Mouse (Mus musculus): ENCODE data around the gene Zfp69.

Zfp69 gene

DNA sequence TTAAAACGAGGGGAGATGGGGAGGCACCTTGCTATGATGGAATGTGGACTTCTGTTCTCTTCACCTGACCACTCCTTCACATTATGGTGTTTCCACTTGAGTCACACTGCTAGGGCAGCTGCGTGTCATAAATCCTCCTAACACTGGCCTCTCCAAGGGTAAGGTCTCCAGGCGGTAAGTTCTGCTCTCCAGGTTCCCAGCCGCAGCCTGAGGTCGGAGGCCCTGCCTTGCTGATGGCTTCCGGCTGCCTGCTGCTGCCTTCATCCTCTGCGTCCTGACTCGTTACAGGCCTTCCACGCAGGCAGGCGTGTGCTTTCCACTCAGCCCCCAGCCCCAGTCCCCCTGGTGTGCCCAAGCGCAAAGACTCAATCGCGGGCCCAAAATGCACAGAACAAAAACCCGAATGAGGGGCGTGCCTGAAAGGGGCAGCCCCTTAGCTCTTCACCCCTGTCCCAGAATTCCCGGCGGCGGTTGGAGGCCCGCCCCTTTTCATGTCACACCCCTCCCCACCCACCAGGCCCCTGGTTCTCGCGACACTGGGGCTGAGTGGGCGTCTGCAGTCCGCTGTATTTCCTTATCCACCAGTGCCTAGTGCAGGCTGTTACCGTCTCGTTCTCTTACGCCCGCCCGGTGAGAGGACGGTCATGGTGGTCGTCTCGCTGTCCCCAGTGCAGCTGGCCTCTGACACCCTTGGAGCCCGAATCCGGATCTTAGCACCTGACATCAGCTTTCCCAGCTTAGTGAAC is 26.8 kb downstream of the Zfp69 start, which contains the start of gene Exo5:
Gene Exo5, minus strand, starts transcription at position 464 of the 746 bp plus-strand sequence.
- DNase-seq (ENCODE audit: low spot score): peak; percentile 84

GRCm38 (mm10) chr4:120921461-120921860 is 30.0 kb downstream of the Zfp69 start:
- DNase-seq (ENCODE audit: low spot score): no peak

- no peak for DNase-seq (ENCODE audit: low spot score)
Observed at GRCm38 (mm10) chr4:120914501-120914900, 37.0 kb downstream of the Zfp69 start.

- no peak for DNase-seq (ENCODE audit: low spot score)
Observed at GRCm38 (mm10) chr4:120913861-120914260, 37.6 kb downstream of the Zfp69 start.

GRCm38 (mm10) chr4:120913443-120913842 is 38.1 kb downstream of the Zfp69 start:
- DNase-seq (ENCODE audit: low spot score): no peak

- no peak for DNase-seq (ENCODE audit: low spot score)
Observed at GRCm38 (mm10) chr4:120912866-120913265, 38.6 kb downstream of the Zfp69 start.

DNA sequence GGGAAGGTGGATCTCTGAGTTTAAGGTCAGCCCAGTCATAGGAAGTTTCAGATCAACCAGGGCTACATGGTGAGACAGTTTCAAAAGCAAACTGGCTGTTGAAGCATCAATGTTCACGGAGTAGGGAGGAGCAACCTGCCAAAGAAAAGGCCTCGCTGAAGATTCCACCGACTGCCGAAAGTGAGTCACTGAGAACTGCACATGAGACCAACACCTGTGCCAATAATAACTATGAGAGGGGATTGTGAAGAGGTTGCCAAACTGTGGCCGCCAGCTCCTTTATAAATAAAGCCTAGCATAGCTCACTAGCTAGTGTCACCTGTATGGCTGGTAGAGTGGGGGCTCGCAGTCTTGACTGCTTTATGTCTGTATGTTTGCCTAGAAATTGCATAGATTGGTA is 40.4 kb downstream of the Zfp69 start:
- no peak for DNase-seq (ENCODE audit: low spot score)

DNA sequence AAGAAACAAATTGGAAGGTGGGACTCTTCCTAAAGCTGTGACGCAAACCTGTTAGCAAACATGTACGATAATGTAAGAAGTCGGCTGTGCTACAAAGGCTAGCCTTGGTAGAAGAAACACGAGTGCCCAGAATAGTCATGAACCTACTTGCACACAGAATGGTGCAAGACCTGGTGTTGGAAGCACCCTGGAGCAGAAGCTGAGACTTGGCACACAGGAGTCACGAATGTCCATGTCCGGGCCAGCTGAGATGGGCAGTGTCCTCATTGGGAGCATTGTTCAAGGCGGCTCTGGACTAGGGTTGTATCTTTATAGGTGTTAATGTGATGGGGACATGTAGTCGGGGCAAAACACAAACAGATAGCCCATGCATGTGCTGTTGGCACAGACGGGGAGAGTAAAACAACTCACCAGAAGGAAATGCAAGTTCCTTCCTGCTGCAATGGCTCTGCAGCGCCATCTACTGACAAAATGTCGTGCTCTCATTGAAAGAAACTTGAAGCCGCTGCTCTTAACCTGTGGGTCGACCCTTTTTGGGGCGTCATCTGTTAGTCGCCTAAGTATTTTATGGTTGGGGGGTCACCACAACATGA is 41.8 kb downstream of the Zfp69 start:
- peak; percentile 34 for DNase-seq (ENCODE audit: low spot score)

DNA sequence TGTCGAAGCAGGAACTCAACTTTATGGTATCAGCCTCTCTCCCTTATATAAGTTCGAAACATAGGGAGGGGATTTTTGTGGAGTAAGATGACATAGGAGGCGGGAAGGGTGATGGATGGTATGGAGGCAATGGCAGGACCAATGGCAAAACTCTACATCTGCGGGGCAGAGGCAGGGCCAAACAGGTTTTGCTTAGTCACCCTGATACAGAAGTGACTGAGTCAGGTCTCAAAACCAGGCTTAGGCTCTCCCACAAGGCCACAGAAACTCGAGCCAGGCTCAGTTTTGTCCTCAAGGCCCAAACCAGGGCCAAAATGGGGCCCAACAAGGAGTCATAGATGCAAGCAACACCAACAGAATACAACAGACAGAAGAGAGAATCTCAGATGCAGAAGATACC is 45.9 kb downstream of the Zfp69 start:
- DNase-seq (ENCODE audit: low spot score): no peak

DNA sequence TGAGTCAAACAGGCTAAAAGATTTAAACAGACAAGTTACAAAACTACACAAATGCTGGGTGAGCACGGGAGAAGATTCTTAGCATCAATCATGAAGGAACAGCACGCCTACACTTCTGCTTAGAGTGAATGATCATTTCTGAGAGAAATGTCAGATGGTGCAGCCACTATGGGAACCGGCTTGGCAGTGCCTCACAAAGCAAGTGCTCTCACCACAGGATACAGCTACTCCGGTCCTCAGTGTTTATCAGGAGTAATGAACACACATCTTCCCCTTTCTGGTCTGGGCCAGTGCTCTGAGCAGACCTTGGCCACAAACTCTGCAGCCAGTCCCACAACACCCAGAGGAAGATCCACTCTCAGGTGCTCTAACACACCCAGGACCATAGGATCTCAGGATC is 47.0 kb downstream of the Zfp69 start:
- no peak for DNase-seq (ENCODE audit: low spot score)

GRCm38 (mm10) chr4:120895810-120896584 is 55.5 kb downstream of the Zfp69 start:
- DNase-seq (ENCODE audit: low spot score): no peak

DNA sequence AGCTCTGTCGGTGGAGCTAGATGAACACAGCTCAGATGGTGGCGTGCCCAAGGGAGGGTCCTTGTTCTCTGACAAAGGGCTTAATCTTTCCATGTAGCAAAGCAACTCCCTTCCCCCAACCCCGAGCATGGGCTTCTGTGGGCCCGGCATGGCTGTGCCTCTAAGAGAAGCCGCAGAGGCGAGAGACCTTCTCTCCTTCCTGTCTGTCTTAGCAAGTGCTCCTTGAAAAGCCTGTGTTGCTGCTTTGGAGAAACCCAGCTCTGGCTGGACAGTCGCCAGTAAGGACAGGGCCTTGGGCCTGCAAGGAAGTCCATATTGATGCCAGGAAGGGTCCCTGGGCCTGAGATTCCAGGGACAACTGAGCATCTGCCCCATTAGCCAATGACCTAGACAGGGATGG is 56.3 kb downstream of the Zfp69 start:
- DNase-seq (ENCODE audit: low spot score): no peak

GRCm38 (mm10) chr4:120894584-120894983 is 56.9 kb downstream of the Zfp69 start:
- DNase-seq (ENCODE audit: low spot score): no peak

GRCm38 (mm10) chr4:120893656-120894401 is 57.7 kb downstream of the Zfp69 start:
- DNase-seq (ENCODE audit: low spot score): no peak

- DNase-seq (ENCODE audit: low spot score): no peak
Observed at GRCm38 (mm10) chr4:120892516-120892915, 59.0 kb downstream of the Zfp69 start.

- DNase-seq (ENCODE audit: low spot score): no peak
Observed at GRCm38 (mm10) chr4:120891960-120892359, 59.5 kb downstream of the Zfp69 start.

GRCm38 (mm10) chr4:120890754-120891440 is 60.6 kb downstream of the Zfp69 start:
- no peak for DNase-seq (ENCODE audit: low spot score)

GRCm38 (mm10) chr4:120888884-120889283 is 62.6 kb downstream of the Zfp69 start:
- no peak for DNase-seq (ENCODE audit: low spot score)

GRCm38 (mm10) chr4:120887381-120888112 is 64.0 kb downstream of the Zfp69 start:
- DNase-seq (ENCODE audit: low spot score): peak; percentile 56

- DNase-seq (ENCODE audit: low spot score): no peak
Observed at GRCm38 (mm10) chr4:120886811-120887210, 64.7 kb downstream of the Zfp69 start.

- DNase-seq (ENCODE audit: low spot score): no peak
Observed at GRCm38 (mm10) chr4:120886131-120886530, 65.4 kb downstream of the Zfp69 start.

All from ovary, postnatal 14 days (tissue).